Mouse (Mus musculus) heart, embryonic 15.5 days (tissue): ENCODE results near the gene Kcna2. TPM values are rescaled to one million over a fixed set of nuclear protein-coding genes. Genes with fewer than 3 reads are reported as not detected.

ENCODE experiments used
- ATAC-seq: fragments of 200-750 bp; cut with Nextera tagmentation; replicated peaks from 2 replicates; pipeline ENCODE4 v1.8.0; 2017; ENCODE audit warnings: low read depth, moderate TSS enrichment; ENCODE audit not compliant: insufficient number of reproducible peaks, insufficient read depth, low FRiP score
- H3K27ac ChIP-seq: fragments of 300-500 bp; sonication (generic); 2 replicates; pipeline ENCODE4 v1.5.1; 2015; ENCODE audit warnings: mild to moderate bottlenecking, inconsistent platforms
- H3K27me3 ChIP-seq: fragments of 300-500 bp; sonication (generic); 2 replicates; pipeline ENCODE4 v1.6.1; 2015; ENCODE audit warnings: inconsistent platforms
- H3K36me3 ChIP-seq: fragments of 300-500 bp; sonication (generic); 2 replicates; pipeline ENCODE4 v1.6.1; 2015; ENCODE audit warnings: mild to moderate bottlenecking, inconsistent platforms
- H3K4me1 ChIP-seq: fragments of 300-500 bp; sonication (generic); replicated peaks from 2 replicates; pipeline ENCODE4 v1.6.1; 2015; ENCODE audit warnings: inconsistent platforms
- H3K4me2 ChIP-seq: fragments of 300-500 bp; sonication (generic); 2 replicates; pipeline ENCODE4 v1.6.1; 2015; ENCODE audit warnings: inconsistent platforms, mild to moderate bottlenecking, moderate library complexity
- H3K4me3 ChIP-seq: fragments of 300-500 bp; sonication (generic); 2 replicates; pipeline ENCODE4 v1.5.1; 2015; ENCODE audit warnings: mild to moderate bottlenecking, inconsistent platforms
- H3K9ac ChIP-seq: fragments of 300-500 bp; sonication (generic); 2 replicates; pipeline ENCODE4 v1.6.1; 2015; ENCODE audit warnings: mild to moderate bottlenecking, inconsistent platforms
- H3K9me3 ChIP-seq: fragments of 300-500 bp; sonication (generic); replicated peaks from 2 replicates; pipeline ENCODE4 v1.6.1; 2016; ENCODE audit warnings: inconsistent platforms
- WGBS: fragments of 180-500 bp; shearing (Covaris S2); methylation state at CpG from one replicate; pipeline ENCODE4 v1.1.7; 2015; ENCODE audit warnings: mixed read lengths; 5-methylcytosine and 5-hydroxymethylcytosine counted together
- polyA plus RNA-seq: library from polyadenylated mRNA; unstranded; fragments of >200 nt; fragmentation: Nextera tagmentation; extraction: Ambion mirVana; gene quantifications from 2 replicates; pipeline ENCODE4 v1.2.1, GENCODE M21; 2015

Kcna2 gene
- 0.05 and 0.13 TPM in 2 replicates for polyA plus RNA-seq

DNA sequence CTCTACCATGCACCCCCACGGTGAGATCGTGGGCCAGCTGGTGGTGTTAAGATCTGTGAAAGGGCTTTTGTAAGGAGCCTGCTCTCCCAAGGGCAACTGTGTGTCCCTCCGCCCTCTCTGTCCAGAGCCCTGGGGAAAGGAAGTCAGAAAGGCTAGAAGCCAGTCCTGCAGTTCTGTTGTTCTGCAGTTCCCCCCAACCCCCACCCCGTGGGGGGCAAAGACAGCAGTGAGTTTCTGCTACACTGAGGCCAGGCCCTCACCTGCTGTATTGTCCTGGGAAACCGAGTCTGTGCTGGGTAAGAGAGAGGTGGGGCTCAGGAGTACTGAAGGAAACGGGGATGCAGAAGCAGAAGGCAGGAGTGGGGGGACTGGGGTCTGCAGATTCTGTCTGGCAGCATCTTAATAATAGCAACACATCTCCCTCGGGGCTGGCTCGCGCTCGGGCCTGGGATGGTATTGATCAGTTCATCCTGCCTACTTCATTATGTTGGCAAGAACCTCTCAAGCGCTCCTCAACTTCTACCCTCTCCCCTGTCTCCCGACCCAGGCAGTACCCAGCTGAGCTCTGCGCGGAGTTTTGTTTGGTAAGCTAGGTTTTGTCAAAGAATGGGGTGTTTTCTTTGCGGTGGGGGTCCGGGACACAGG is at the start of gene Kcna2:
Gene Kcna2, plus strand, starts transcription at position 336 of the 645 bp plus-strand sequence.
- Histone ChIP-seq H3K9me3 (no peaks in the 10 kb centered on the region), H3K4me3 (peak within 1 kb of the TSS; percentile 60), H3K4me2 (peak within 1 kb of the TSS; percentile 99), H3K4me1 (peaks cover 18% of the 10 kb centered on the region), H3K36me3 (no peaks in the 10 kb centered on the region), H3K9ac (peak within 1 kb of the TSS; percentile 54), H3K27ac (no peak within 1 kb of the TSS), H3K27me3 (peaks cover 81% of the 10 kb centered on the region)
- ATAC-seq, result no peak
- 6% methylated on average over 16 of the region's 16 CpGs for WGBS

DNA sequence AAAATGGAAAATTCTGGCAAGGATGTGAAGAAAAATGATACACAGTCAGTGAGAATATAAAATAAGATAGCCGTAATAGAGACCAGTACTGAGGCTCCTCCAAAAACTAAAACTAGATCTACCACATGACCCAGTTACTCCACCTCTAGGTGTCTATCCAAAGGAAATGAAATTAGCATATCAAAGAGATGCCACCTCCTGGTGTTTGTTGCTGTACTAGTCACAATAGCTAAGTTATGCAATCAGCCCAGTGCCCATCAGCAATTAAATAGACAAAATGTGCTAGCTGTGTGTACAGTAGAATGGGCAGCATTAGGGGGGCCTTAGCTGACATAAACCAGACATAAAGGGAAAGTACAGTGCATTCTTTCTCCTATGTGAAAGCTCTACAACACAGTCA is 39.5 kb upstream of the Kcna2 start:
- 84% methylated on average over 1 of the region's 1 CpGs for WGBS
- ATAC-seq, result no peak

DNA sequence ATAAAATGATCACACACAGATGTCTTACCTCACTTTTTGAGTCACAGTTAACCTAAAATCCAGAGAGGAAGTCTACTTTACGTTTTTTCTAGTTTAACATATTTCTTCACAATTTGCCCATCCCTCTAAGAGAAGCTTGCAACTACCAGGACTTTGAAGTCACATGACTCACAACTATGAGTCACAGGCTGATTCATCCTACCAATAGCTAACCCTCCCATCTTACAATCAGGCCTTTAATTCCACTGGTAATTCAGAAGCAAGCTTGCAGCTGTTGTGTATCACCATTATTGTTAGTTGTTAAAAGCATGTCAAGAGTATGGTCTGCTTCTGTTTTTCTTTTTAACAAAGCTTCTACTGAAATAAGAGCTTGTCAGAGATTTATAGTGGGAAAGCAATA is 38.2 kb upstream of the Kcna2 start:
- H3K27ac ChIP-seq, result no peak overlapping the region
- no peak overlapping the region for H3K4me2 ChIP-seq
- no peaks in the 10 kb centered on the region for H3K9me3 ChIP-seq
- H3K36me3 ChIP-seq, result no peaks in the 10 kb centered on the region
- H3K27me3 ChIP-seq, result no peaks in the 10 kb centered on the region
- H3K4me3 ChIP-seq, result no peak overlapping the region
- no peak for ATAC-seq
- no peak overlapping the region for H3K9ac ChIP-seq
- no peaks in the 10 kb centered on the region for H3K4me1 ChIP-seq
- WGBS, result 43% methylated on average over 1 of the region's 1 CpGs

More for the DNA sequence above, 39.5 kb upstream of the Kcna2 start:
- Histone ChIP-seq H3K27ac (no peak overlapping the region), H3K4me3 (no peak overlapping the region), H3K9ac (no peak overlapping the region), H3K36me3 (no peaks in the 10 kb centered on the region), H3K27me3 (no peaks in the 10 kb centered on the region), H3K4me2 (no peak overlapping the region), H3K4me1 (no peaks in the 10 kb centered on the region), H3K9me3 (no peaks in the 10 kb centered on the region)

DNA sequence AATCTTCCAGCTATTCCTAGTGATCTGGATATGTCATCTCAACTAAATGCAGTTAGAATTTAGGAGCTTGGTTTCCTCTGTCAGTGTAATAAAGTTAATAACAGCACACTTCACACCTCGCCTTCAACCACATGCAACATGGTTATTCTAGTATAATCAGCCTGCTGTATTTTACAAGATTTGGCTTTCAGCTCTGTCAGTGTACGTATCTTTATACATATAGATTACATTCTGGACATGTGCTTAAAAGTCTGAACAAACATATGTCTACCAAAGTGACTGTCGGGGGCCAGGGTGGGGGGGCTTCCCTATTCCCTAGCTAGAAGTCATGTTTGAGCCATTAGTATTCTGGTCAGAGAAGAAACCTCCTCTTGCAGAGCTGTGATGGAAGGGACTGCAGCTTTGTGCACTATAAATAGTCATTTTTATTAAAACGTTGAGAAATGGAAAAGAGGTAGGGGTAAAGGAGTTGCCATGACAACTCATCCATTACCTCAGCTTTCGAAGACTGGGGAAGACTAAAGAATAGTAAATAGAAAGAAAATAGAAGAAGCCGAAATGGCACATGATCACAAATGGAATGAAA is 35.3 kb upstream of the Kcna2 start:
- Histone ChIP-seq H3K9ac (no peak overlapping the region), H3K4me3 (no peak overlapping the region), H3K9me3 (no peaks in the 10 kb centered on the region), H3K27me3 (no peaks in the 10 kb centered on the region), H3K4me2 (no peak overlapping the region), H3K36me3 (no peaks in the 10 kb centered on the region), H3K27ac (no peak overlapping the region), H3K4me1 (no peaks in the 10 kb centered on the region)
- WGBS, result 70% methylated on average over 6 of the region's 6 CpGs
- no peak for ATAC-seq

DNA sequence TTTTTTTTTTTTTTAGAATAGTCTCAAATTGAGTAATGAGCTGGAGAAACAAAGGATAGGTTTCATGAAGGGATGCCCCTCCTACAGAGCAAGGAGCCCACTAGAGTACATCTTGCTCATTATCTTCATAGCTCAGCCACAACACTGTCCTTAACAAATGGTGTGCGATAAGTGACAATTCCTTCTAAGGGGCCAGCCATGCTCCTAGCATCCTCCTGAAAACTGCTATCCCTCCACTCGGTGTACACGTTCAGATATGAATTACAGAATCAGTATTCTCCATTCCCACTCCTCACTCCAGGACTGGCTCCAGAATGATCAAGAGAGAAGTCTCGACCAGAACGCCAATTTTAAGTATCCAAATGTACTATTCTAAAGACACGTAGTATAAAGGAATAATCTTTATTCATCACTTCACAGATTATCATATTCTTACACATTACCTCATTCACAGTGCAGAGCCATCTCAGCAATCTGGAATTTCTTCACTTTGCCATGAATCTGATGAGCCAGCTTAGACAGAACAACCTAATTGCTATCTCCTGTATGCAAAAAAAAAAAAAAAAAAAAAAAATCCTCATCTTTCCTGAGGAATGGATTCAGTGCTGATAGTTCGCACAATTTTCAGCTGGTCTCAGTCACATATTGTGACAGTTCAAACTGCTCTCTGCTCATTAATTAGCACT is 34.6 kb upstream of the Kcna2 start:
- Histone ChIP-seq H3K27ac (no peak overlapping the region), H3K27me3 (no peaks in the 10 kb centered on the region), H3K36me3 (no peaks in the 10 kb centered on the region), H3K4me1 (no peaks in the 10 kb centered on the region), H3K9ac (no peak overlapping the region), H3K9me3 (no peaks in the 10 kb centered on the region), H3K4me3 (no peak overlapping the region), H3K4me2 (no peak overlapping the region)
- no peak for ATAC-seq
- WGBS, result 72% methylated on average over 7 of the region's 7 CpGs

DNA sequence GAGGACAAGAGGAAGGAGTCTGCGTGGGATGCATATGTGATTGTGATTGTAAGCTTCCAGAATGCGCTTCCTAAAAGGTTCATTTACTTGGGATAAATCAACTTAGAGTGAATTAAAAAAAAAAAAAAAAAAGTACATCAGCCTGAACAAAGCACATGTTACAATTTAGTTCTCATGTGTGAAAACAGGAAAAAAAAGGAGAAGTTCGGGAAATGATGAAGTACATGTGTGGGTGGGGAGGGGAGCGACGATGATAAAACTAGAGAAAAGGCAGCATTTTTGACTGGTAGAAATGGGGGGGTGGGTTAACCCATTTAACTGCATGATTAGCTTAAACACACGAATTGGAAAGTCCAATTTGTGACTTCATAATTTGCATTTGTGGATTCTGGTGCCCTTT is 33.7 kb upstream of the Kcna2 start:
- Histone ChIP-seq H3K4me1 (no peaks in the 10 kb centered on the region), H3K4me2 (no peak overlapping the region), H3K27ac (no peak overlapping the region), H3K9me3 (no peaks in the 10 kb centered on the region), H3K9ac (no peak overlapping the region), H3K36me3 (no peaks in the 10 kb centered on the region), H3K27me3 (no peaks in the 10 kb centered on the region), H3K4me3 (no peak overlapping the region)
- WGBS, result 63% methylated on average over 6 of the region's 6 CpGs
- ATAC-seq, result no peak

DNA sequence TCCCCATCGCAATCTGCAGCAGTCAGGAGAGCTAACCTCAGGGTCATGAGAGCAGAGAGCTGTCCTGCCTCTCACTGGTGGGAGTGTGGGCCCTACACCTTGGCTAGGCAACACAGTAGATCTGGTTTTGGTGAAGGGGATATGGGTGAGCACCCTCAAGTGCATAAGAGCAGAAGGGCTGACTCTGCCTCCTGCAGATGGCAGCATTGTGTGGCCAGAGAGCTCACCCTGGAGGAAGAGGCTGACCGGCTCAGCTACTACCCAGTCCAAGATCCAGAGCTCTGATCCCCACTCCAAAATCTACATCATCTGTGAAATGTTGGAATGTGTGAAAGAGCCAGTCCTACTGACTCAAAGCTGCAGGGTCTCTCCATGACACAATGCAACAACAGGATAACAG is 27.1 kb upstream of the Kcna2 start:
- H3K9ac ChIP-seq, result no peak overlapping the region
- H3K4me3 ChIP-seq, result no peak overlapping the region
- H3K27ac ChIP-seq, result no peak overlapping the region
- H3K4me2 ChIP-seq, result no peak overlapping the region
- no peaks in the 10 kb centered on the region for H3K4me1 ChIP-seq
- 54% methylated on average over 2 of the region's 2 CpGs for WGBS
- no peaks in the 10 kb centered on the region for H3K27me3 ChIP-seq
- ATAC-seq, result no peak; the same call in 1 of the 2 replicates
- no peaks in the 10 kb centered on the region for H3K9me3 ChIP-seq
- no peaks in the 10 kb centered on the region for H3K36me3 ChIP-seq

DNA sequence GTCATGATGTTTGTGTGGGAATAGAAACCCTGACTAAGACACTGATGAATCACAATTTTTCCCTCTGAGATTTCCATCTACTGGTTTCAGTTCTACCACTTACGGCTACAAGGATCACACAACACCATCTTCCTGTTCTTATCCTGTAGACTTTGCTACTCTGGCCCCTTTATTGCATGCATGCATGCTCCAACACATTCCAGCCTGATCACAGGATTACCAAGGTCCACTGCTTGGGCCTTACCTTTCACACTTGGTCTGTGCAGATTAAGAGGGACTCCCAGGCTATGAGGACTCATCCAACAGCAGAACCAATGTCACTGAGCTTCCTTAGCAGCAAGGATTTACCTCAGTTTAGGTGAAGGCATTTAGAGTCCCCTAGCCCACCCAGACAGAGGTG is 25.2 kb upstream of the Kcna2 start:
- WGBS, result 83% methylated on average over 1 of the region's 1 CpGs
- no peaks in the 10 kb centered on the region for H3K36me3 ChIP-seq

DNA sequence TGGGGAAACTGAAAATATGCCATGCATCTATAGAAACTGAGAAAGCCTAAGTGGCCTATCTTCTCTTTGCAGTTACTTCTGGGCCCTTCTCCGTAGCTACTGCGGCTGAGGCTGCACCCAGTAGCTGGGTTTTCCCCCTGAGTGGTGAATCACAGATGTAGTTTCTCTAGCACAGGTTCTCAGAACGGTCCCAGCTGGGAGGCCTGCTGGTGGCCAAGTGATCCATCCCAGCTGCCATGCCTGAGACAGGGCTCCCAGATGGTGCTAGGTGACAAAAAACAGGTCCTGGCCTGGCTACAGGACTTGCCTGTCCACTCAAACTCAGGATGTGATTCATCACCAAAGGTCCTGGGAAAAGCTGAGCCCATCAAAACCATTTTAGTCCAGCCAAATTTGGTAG is 24.3 kb upstream of the Kcna2 start:
- no peak for ATAC-seq
- H3K4me2 ChIP-seq, result no peak overlapping the region

More for the DNA sequence above, 25.2 kb upstream of the Kcna2 start:
- no peaks in the 10 kb centered on the region for H3K4me1 ChIP-seq
- H3K4me2 ChIP-seq, result no peak overlapping the region
- H3K4me3 ChIP-seq, result no peak overlapping the region
- no peak overlapping the region for H3K27ac ChIP-seq
- ATAC-seq, result no peak
- H3K9me3 ChIP-seq, result no peaks in the 10 kb centered on the region
- no peaks in the 10 kb centered on the region for H3K27me3 ChIP-seq
- H3K9ac ChIP-seq, result no peak overlapping the region

DNA sequence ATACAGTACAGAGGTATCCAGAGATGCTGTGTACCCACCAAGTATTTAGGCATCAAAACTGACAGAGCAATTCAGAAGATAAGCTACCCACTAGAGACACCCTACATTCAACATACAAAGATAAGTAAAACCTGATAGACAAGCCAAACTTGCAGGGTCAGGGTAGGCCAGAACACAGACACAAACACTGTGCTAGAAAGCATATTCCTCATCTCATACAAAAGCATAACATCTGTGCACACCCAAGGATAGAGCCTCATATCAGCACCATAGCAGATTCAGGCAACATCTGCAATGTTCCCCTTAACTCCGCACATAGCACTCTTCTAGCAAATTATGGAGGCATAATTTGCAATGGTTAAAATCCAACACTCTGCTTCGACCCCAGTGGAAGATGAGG is 23.8 kb upstream of the Kcna2 start:
- H3K27ac ChIP-seq, result no peak overlapping the region
- no peak for ATAC-seq
- no peak overlapping the region for H3K9ac ChIP-seq
- no peak overlapping the region for H3K4me3 ChIP-seq
- no peaks in the 10 kb centered on the region for H3K9me3 ChIP-seq
- H3K4me2 ChIP-seq, result no peak overlapping the region
- no peaks in the 10 kb centered on the region for H3K36me3 ChIP-seq
- WGBS, result 77% methylated on average over 2 of the region's 2 CpGs
- no peaks in the 10 kb centered on the region for H3K27me3 ChIP-seq
- no peaks in the 10 kb centered on the region for H3K4me1 ChIP-seq

More for the DNA sequence above, 24.3 kb upstream of the Kcna2 start:
- 39% methylated on average over 3 of the region's 3 CpGs for WGBS
- H3K27me3 ChIP-seq, result no peaks in the 10 kb centered on the region
- H3K9ac ChIP-seq, result no peak overlapping the region
- no peaks in the 10 kb centered on the region for H3K9me3 ChIP-seq
- no peaks in the 10 kb centered on the region for H3K36me3 ChIP-seq
- no peaks in the 10 kb centered on the region for H3K4me1 ChIP-seq
- H3K4me3 ChIP-seq, result no peak overlapping the region
- no peak overlapping the region for H3K27ac ChIP-seq

DNA sequence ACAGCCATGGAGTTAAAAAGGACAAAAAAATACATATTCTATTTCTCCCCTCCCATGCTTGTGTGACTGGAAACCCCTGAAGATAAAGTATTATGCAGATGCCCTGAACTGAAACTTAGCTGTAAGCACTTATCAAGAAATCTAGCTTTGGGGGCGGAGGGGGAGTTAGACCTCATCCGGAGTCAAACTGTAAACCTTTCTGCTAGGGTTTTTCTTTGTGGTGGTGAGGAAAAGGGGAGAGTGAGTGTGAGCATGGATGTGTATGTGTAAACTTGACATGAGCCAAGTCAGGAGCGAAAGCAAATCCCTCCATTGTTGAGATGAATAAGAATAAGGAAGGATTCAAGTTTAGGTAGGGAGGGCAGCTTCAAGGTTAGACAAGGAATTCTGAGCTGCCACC is 20.1 kb upstream of the Kcna2 start:
- H3K9me3 ChIP-seq, result no peaks in the 10 kb centered on the region
- H3K4me3 ChIP-seq, result no peak overlapping the region
- 71% methylated on average over 3 of the region's 3 CpGs for WGBS
- H3K27ac ChIP-seq, result no peak overlapping the region
- no peak overlapping the region for H3K9ac ChIP-seq
- no peak overlapping the region for H3K4me2 ChIP-seq
- H3K4me1 ChIP-seq, result no peaks in the 10 kb centered on the region
- H3K27me3 ChIP-seq, result no peaks in the 10 kb centered on the region
- ATAC-seq, result no peak
- H3K36me3 ChIP-seq, result no peaks in the 10 kb centered on the region
